Mouse (Mus musculus) left cerebral cortex, adult 11 months (tissue): ENCODE measurements around the gene Zwilch.
A peak's percentile ranks its signal among the peaks of the same experiment; 100 is the strongest.

Source experiments
- DNase-seq: peaks from one replicate; pipeline ENCODE4 v3.0.0; 2022; ENCODE audit warnings: low spot score

Zwilch gene

GRCm38 (mm10) chr9:64105301-64105700, 67.6 kb downstream of the Zwilch start:
- no peak for DNase-seq

GRCm38 (mm10) chr9:64100442-64100841, 72.5 kb downstream of the Zwilch start:
- DNase-seq: no peak

GRCm38 (mm10) chr9:64098282-64098681, 74.6 kb downstream of the Zwilch start:
- DNase-seq: no peak

GRCm38 (mm10) chr9:64094083-64094482, 78.8 kb downstream of the Zwilch start:
- peak; percentile 24 for DNase-seq

- no peak for DNase-seq
Observed at GRCm38 (mm10) chr9:64089004-64089403, 83.9 kb downstream of the Zwilch start.

- no peak for DNase-seq
Observed at GRCm38 (mm10) chr9:64088346-64088745, 84.6 kb downstream of the Zwilch start.

GRCm38 (mm10) chr9:64087461-64088235, 85.3 kb downstream of the Zwilch start:
- DNase-seq: peak; percentile 67
